Mouse (Mus musculus): ENCODE data around the gene Ece2. TPM values are rescaled to one million over a fixed set of nuclear protein-coding genes. Genes with fewer than 3 reads are reported as not detected.

Ece2 gene
- polyA plus RNA-seq, 1 experiment from 2014 or later, result 12.1 TPM

MicroRNA genes within 50 kb of the gene (microRNA counts, 519-probe panel; counts per million panel counts)
- microRNA mmu-miR-1224, result 2,975 counts per million, percentile 12 among the panel's probes with 10 or more counts

Small RNA genes lying within 50 kb of the gene (microRNA-seq; reads per million reads assigned to microRNA genes)
- 46.7 reads per million, percentile 43 among the genes with 10 or more reads in this experiment for gene Mir1224

Other genes starting within 250 kb of the Ece2 start
- gene Abcc5, start 203.4 kb upstream of the Ece2 start, polyA plus RNA-seq (2014; fragmentation: Nextera tagmentation; extraction: Ambion mirVana), result 127 and 136 TPM in 2 replicates
- 88.0 and 89.2 TPM in 2 replicates for gene Eif2b5, start 131.0 kb upstream of the Ece2 start, polyA plus RNA-seq (2014; fragmentation: Nextera tagmentation; extraction: Ambion mirVana)
- 36.4 and 40.9 TPM in 2 replicates for gene Dvl3, start 112.8 kb upstream of the Ece2 start, polyA plus RNA-seq (2014; fragmentation: Nextera tagmentation; extraction: Ambion mirVana)
- 1,214 and 1,314 TPM in 2 replicates for gene Ap2m1, start 94.3 kb upstream of the Ece2 start, polyA plus RNA-seq (2014; fragmentation: Nextera tagmentation; extraction: Ambion mirVana)
- gene Abcf3, start 81.3 kb upstream of the Ece2 start, polyA plus RNA-seq (2014; fragmentation: Nextera tagmentation; extraction: Ambion mirVana), result 75.3 and 77.5 TPM in 2 replicates
- gene Vwa5b2, start 40.4 kb upstream of the Ece2 start, polyA plus RNA-seq (2014; fragmentation: Nextera tagmentation; extraction: Ambion mirVana), result 22.1 and 24.4 TPM in 2 replicates
- 10.4 and 11.0 TPM in 2 replicates for gene Eef1akmt4, start 18.2 kb upstream of the Ece2 start, polyA plus RNA-seq (2014; fragmentation: Nextera tagmentation; extraction: Ambion mirVana)
- gene Gm49333, start 18.2 kb upstream of the Ece2 start, polyA plus RNA-seq (2014; fragmentation: Nextera tagmentation; extraction: Ambion mirVana), result not detected in 2 replicates
- 44.8 and 45.3 TPM in 2 replicates for gene Alg3, start 18.1 kb upstream of the Ece2 start, polyA plus RNA-seq (2014; fragmentation: Nextera tagmentation; extraction: Ambion mirVana)
- gene Camk2n2, start 8.5 kb upstream of the Ece2 start, polyA plus RNA-seq (2014; fragmentation: Nextera tagmentation; extraction: Ambion mirVana), result 61.8 and 63.8 TPM in 2 replicates
- gene Psmd2, start 21.8 kb downstream of the Ece2 start, polyA plus RNA-seq (2014; fragmentation: Nextera tagmentation; extraction: Ambion mirVana), result 329 and 358 TPM in 2 replicates
- 124 and 130 TPM in 2 replicates for gene Eif4g1, start 38.5 kb downstream of the Ece2 start, polyA plus RNA-seq (2014; fragmentation: Nextera tagmentation; extraction: Ambion mirVana)
- 41.8 and 44.2 TPM in 2 replicates for gene Fam131a, start 63.4 kb downstream of the Ece2 start, polyA plus RNA-seq (2014; fragmentation: Nextera tagmentation; extraction: Ambion mirVana)
- gene Polr2h, start 87.8 kb downstream of the Ece2 start, polyA plus RNA-seq (2014; fragmentation: Nextera tagmentation; extraction: Ambion mirVana), result 93.2 and 95.9 TPM in 2 replicates
- 28.7 and 32.1 TPM in 2 replicates for gene Clcn2, start 87.9 kb downstream of the Ece2 start, polyA plus RNA-seq (2014; fragmentation: Nextera tagmentation; extraction: Ambion mirVana)
- 5.4 and 7.3 TPM in 2 replicates for gene Chrd, start 103.3 kb downstream of the Ece2 start, polyA plus RNA-seq (2014; fragmentation: Nextera tagmentation; extraction: Ambion mirVana)
- gene Thpo, start 104.7 kb downstream of the Ece2 start, polyA plus RNA-seq (2014; fragmentation: Nextera tagmentation; extraction: Ambion mirVana), result 0.86 and 1.2 TPM in 2 replicates